Mouse (Mus musculus) ES-Bruce4 (cell line): ENCODE results near the gene Cdc25b. TPM values are rescaled to one million over a fixed set of nuclear protein-coding genes. Genes with fewer than 3 reads are reported as not detected.

Source experiments
- H3K27ac ChIP-seq: 2 replicates; pipeline ENCODE4 v1.5.1; 2012; ENCODE audit warnings: low read length, inconsistent platforms; ENCODE audit not compliant: insufficient read depth
- H3K27me3 ChIP-seq: 2 replicates; pipeline ENCODE4 v1.6.1; 2012; ENCODE audit warnings: mild to moderate bottlenecking, low read length, inconsistent platforms; ENCODE audit not compliant: control insufficient read depth, poor library complexity, insufficient read depth, severe bottlenecking
- H3K36me3 ChIP-seq: 2 replicates; pipeline ENCODE4 v1.6.1; 2012; ENCODE audit warnings: inconsistent platforms, mild to moderate bottlenecking, low read length, moderate library complexity; ENCODE audit not compliant: control insufficient read depth, poor library complexity, insufficient read depth, severe bottlenecking
- H3K4me1 ChIP-seq: one replicate; pipeline ENCODE4 v1.8.1; 2011; ENCODE audit warnings: low read length; ENCODE audit not compliant: control insufficient read depth, insufficient read depth
- H3K4me3 ChIP-seq: 2 replicates; pipeline ENCODE4 v1.5.1; 2011; ENCODE audit warnings: low read depth, mild to moderate bottlenecking, low read length
- H3K9ac ChIP-seq: 2 replicates; pipeline ENCODE4 v1.6.1; 2012; ENCODE audit warnings: low read depth, mild to moderate bottlenecking, inconsistent platforms; ENCODE audit not compliant: poor library complexity, severe bottlenecking
- H3K9me3 ChIP-seq: replicated peaks from 2 replicates; pipeline ENCODE4 v1.6.1; 2012; ENCODE audit warnings: mild to moderate bottlenecking, low read length, inconsistent platforms; ENCODE audit not compliant: control insufficient read depth, poor library complexity, insufficient read depth, severe bottlenecking
- CTCF ChIP-seq: IDR thresholded peaks from one replicate; pipeline ENCODE4 v1.8.1; 2011; ENCODE audit warnings: low read depth, low read length
- EP300 ChIP-seq: IDR thresholded peaks from 2 replicates; pipeline ENCODE4 v1.6.1; 2011; ENCODE audit warnings: low read depth, low read length; ENCODE audit not compliant: insufficient read depth
- POLR2A ChIP-seq: IDR thresholded peaks from one replicate; pipeline ENCODE4 v1.8.1; 2011; ENCODE audit warnings: low read length; ENCODE audit not compliant: insufficient read depth
- polyA plus RNA-seq: library from polyadenylated mRNA; stranded (reverse); fragments of >200 nt; gene quantifications from 2 replicates; pipeline ENCODE4 v1.2.4, GENCODE M21; 2011; ENCODE audit warnings: low read depth; ENCODE audit not compliant: missing spikeins, insufficient read depth, insufficient read length

The Cdc25b gene
- polyA plus RNA-seq, 1 experiment: 28.8 TPM

- H3K9ac ChIP-seq: no peak overlapping the region
- TF ChIP-seq POLR2A (peak; percentile 22), CTCF (no peak), EP300 (peak; percentile 42; the same call in 1 of the 2 replicates)
- H3K36me3 ChIP-seq: no peaks in the 10 kb centered on the region
- no peak overlapping the region for H3K4me3 ChIP-seq
- peak overlapping the region; percentile 78 for H3K27ac ChIP-seq
- peaks cover 1% of the 10 kb centered on the region for H3K4me1 ChIP-seq
- H3K9me3 ChIP-seq: no peaks in the 10 kb centered on the region
- H3K27me3 ChIP-seq: no peaks in the 10 kb centered on the region
These were observed 45.8 kb downstream of the Cdc25b start for GRCm38 (mm10) chr2:131232558-131232957.

- peak within 1 kb of the TSS; percentile 80 for H3K4me3 ChIP-seq
- H3K36me3 ChIP-seq: no peaks in the 10 kb centered on the region
- peak within 1 kb of the TSS; percentile 73 for H3K9ac ChIP-seq
- H3K27ac ChIP-seq: peak within 1 kb of the TSS; percentile 39; the same call in 1 of the 2 replicates
- no peaks in the 10 kb centered on the region for H3K27me3 ChIP-seq
- no peaks in the 10 kb centered on the region for H3K9me3 ChIP-seq
- TF ChIP-seq POLR2A (peak; percentile 89), CTCF (no peak), EP300 (0 out of 2 replicates have a peak, but pooled peaks have one; percentile 8)
- peaks cover 1% of the 10 kb centered on the region for H3K4me1 ChIP-seq
These were observed 46.8 kb downstream of the Cdc25b start, which contains the start of gene Mavs for GRCm38 (mm10) chr2:131233307-131234126. TSS of gene Mavs (plus strand) at chr2:131234063.

GRCm38 (mm10) chr2:131234127-131234650, 47.4 kb downstream of the Cdc25b start:
- H3K4me1 ChIP-seq: peaks cover 1% of the 10 kb centered on the region
- no peaks in the 10 kb centered on the region for H3K9me3 ChIP-seq
- H3K27ac ChIP-seq: no peak overlapping the region
- TF ChIP-seq CTCF (no peak), EP300 (no peak), POLR2A (no peak)
- H3K4me3 ChIP-seq: peak overlapping the region; percentile 80
- H3K36me3 ChIP-seq: no peaks in the 10 kb centered on the region
- no peaks in the 10 kb centered on the region for H3K27me3 ChIP-seq
- H3K9ac ChIP-seq: peak overlapping the region; percentile 73

- no peaks in the 10 kb centered on the region for H3K9me3 ChIP-seq
- no peak for TF ChIP-seq POLR2A
- TF ChIP-seq CTCF: no peak
- TF ChIP-seq EP300: no peak
- peaks cover 1% of the 10 kb centered on the region for H3K4me1 ChIP-seq
- H3K9ac ChIP-seq: no peak overlapping the region; the same call in 1 of the 2 replicates
- no peaks in the 10 kb centered on the region for H3K27me3 ChIP-seq
- H3K36me3 ChIP-seq: no peaks in the 10 kb centered on the region
- peak overlapping the region; percentile 16; the same call in 1 of the 2 replicates for H3K4me3 ChIP-seq
- no peak overlapping the region for H3K27ac ChIP-seq
These were observed 48.4 kb downstream of the Cdc25b start for GRCm38 (mm10) chr2:131234970-131235635.

- no peaks in the 10 kb centered on the region for H3K4me1 ChIP-seq
- peaks cover 21% of the 10 kb centered on the region for H3K36me3 ChIP-seq
- no peak overlapping the region for H3K4me3 ChIP-seq
- H3K9ac ChIP-seq: no peak overlapping the region
- no peaks in the 10 kb centered on the region for H3K9me3 ChIP-seq
- no peak for TF ChIP-seq POLR2A
- no peak for TF ChIP-seq CTCF
- no peak for TF ChIP-seq EP300
- H3K27me3 ChIP-seq: no peaks in the 10 kb centered on the region
- H3K27ac ChIP-seq: no peak overlapping the region
These were observed 55.4 kb downstream of the Cdc25b start for GRCm38 (mm10) chr2:131242180-131242579.

GRCm38 (mm10) chr2:131242929-131243328, 56.2 kb downstream of the Cdc25b start:
- Histone ChIP-seq H3K27ac (no peak overlapping the region), H3K27me3 (no peaks in the 10 kb centered on the region), H3K4me1 (no peaks in the 10 kb centered on the region), H3K36me3 (peaks cover 22% of the 10 kb centered on the region), H3K4me3 (no peak overlapping the region), H3K9me3 (no peaks in the 10 kb centered on the region), H3K9ac (no peak overlapping the region)
- TF ChIP-seq POLR2A (no peak), CTCF (no peak), EP300 (no peak)

Other genes with a start within 250 kb of the Cdc25b start
- gene Gfra4, start 143.9 kb upstream of the Cdc25b start, polyA plus RNA-seq: 0.73 TPM in 1 of 2 replicates, not detected in the other
- 0.37 TPM in 1 of 2 replicates, not detected in the other for gene Adam33, start 123.1 kb upstream of the Cdc25b start, polyA plus RNA-seq
- gene Siglec1, start 100.2 kb upstream of the Cdc25b start, polyA plus RNA-seq: 0.16 TPM in 1 of 2 replicates, not detected in the other
- 1.9 and 2.2 TPM in 2 replicates for gene Hspa12b, start 59.7 kb upstream of the Cdc25b start, polyA plus RNA-seq
- not detected in 2 replicates for gene Gm11037, start 53.5 kb upstream of the Cdc25b start, polyA plus RNA-seq
- 74.5 and 79.8 TPM in 2 replicates for gene 1700037H04Rik, start 26.9 kb upstream of the Cdc25b start, polyA plus RNA-seq
- 12.2 and 12.3 TPM in 2 replicates for gene Cenpb, start 6.9 kb upstream of the Cdc25b start, polyA plus RNA-seq
- gene Spef1, start 333 bp downstream of the Cdc25b start, polyA plus RNA-seq: 1.2 and 2.0 TPM in 2 replicates
- 6.5 and 8.5 TPM in 2 replicates for gene Ap5s1, start 20.1 kb downstream of the Cdc25b start, polyA plus RNA-seq
- gene Mavs, start 47.1 kb downstream of the Cdc25b start, polyA plus RNA-seq: 16.7 and 20.3 TPM in 2 replicates
- gene Pank2, start 75.5 kb downstream of the Cdc25b start, polyA plus RNA-seq: 67.0 and 78.5 TPM in 2 replicates
- 7.1 and 7.5 TPM in 2 replicates for gene Rnf24, start 165.9 kb downstream of the Cdc25b start, polyA plus RNA-seq